Mouse (Mus musculus) cerebellum, adult 2 months (tissue): ENCODE data around the gene 1700086D15Rik. TPM values are rescaled to one million over a fixed set of nuclear protein-coding genes. Genes with fewer than 3 reads are reported as not detected.

Source experiments
- DNase-seq, 2 experiments: peaks; one replicate each; pipeline ENCODE4 v3.0.0; 2021
- H3K27ac ChIP-seq: fragments of 200-500 bp; 2 replicates; pipeline ENCODE4 v1.5.1; 2012; ENCODE audit warnings: low read length, control low read depth, inconsistent platforms; ENCODE audit not compliant: insufficient read depth
- H3K27me3 ChIP-seq: fragments of 200-500 bp; 2 replicates; pipeline ENCODE4 v1.6.1; 2012; ENCODE audit warnings: inconsistent platforms, mild to moderate bottlenecking, low read length, moderate library complexity; ENCODE audit not compliant: control insufficient read depth, insufficient read depth
- H3K4me1 ChIP-seq: fragments of 200-500 bp; 2 replicates; pipeline ENCODE4 v1.6.1; 2011; ENCODE audit warnings: low read length; ENCODE audit not compliant: control insufficient read depth, insufficient read depth
- H3K4me3 ChIP-seq: fragments of 200-500 bp; replicated peaks from 2 replicates; pipeline ENCODE3; 2011; ENCODE audit warnings: mild to moderate bottlenecking, low read depth, low read length, control low read depth; ENCODE audit not compliant: insufficient read depth
- CTCF ChIP-seq: fragments of 200-500 bp; IDR thresholded peaks from 2 replicates; pipeline ENCODE4 v1.5.1; 2011; ENCODE audit warnings: low read depth, mild to moderate bottlenecking, control low read depth, low read length, moderate library complexity, borderline replicate concordance; ENCODE audit not compliant: insufficient read depth
- POLR2A ChIP-seq: fragments of 200-500 bp; IDR thresholded peaks from 2 replicates; pipeline ENCODE4 v1.6.1; 2011; ENCODE audit warnings: low read length, control low read depth, borderline replicate concordance; ENCODE audit not compliant: insufficient read depth
- WGBS: fragments of 180-500 bp; shearing (Covaris S2); methylation state at CpG from one replicate; pipeline ENCODE4 v1.1.7; 2018; 5-methylcytosine and 5-hydroxymethylcytosine counted together
- polyA plus RNA-seq: library from polyadenylated mRNA; depleted of rRNA; stranded (reverse); fragments of >200 nt; gene quantifications from 2 replicates; pipeline ENCODE4 v1.2.3, GENCODE M21; 2012

The 1700086D15Rik gene
- polyA plus RNA-seq, 1 experiment: 1.6 TPM

DNA sequence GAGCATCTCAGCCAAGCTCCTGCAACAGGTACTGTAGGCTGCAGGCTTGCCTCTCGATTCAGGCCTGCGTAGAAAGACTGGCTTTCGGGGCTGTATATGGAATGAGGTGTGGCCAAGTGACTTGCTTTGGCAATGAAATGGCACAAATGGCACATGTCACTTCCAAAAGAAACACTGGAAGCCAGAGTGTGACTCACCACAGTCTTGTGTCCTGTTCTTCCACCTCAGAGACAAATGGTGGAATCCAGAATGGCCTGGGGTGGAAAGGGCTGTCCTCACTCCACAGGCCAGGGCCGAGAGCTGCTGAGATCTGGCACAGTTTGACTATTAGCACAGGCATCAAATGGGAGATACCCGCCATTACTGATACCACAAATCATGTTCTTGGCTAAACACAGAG, 6.7 kb downstream of the 1700086D15Rik start:
- peak; percentile 56 to 84 for DNase-seq
- no peak overlapping the region; the same call in 1 of the 2 replicates for H3K27ac ChIP-seq
- H3K27me3 ChIP-seq: no peaks in the 10 kb centered on the region
- TF ChIP-seq POLR2A (no peak), CTCF (no peak)
- WGBS: 20% methylated on average over 5 of the region's 5 CpGs
- H3K4me1 ChIP-seq: peaks cover 37% of the 10 kb centered on the region
- H3K4me3 ChIP-seq: no peak overlapping the region

- WGBS: 61% methylated on average over 7 of the region's 7 CpGs
- DNase-seq: no peak
- Histone ChIP-seq H3K27ac (no peak overlapping the region), H3K27me3 (no peaks in the 10 kb centered on the region), H3K4me3 (no peak overlapping the region), H3K4me1 (peaks cover 39% of the 10 kb centered on the region)
- TF ChIP-seq CTCF (no peak), POLR2A (no peak)
Observed at GRCm38 (mm10) chr11:65148441-65148840, 11.2 kb downstream of the 1700086D15Rik start.

DNA sequence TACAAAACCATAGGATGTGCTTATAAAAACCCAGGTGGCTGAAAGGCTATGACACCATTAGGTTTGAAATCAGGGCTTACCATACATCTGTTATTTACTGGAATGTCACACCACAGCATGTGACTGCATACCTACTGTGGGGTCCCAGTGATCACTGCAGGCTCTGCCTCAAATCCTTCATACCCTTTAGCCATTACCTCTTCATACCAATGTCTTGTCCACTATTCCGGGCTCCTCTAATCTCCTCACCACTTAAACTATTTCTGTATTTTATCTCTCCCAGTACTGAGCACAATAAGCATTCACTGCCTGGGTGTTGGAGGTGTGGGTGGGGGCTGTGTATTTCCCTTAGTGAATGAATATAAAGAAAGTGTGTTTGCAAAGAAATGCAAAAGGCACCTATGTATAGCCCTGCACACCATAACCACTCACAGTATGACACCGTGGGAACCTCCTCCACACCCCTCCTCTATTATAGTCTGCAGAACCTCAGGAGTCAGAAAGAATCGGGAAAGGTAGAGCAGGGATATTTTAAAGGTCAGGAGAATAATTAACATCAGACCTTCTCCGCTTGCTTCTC, 16.8 kb downstream of the 1700086D15Rik start:
- Histone ChIP-seq H3K4me3 (no peak overlapping the region), H3K27me3 (no peaks in the 10 kb centered on the region), H3K4me1 (peaks cover 22% of the 10 kb centered on the region), H3K27ac (no peak overlapping the region)
- no peak for TF ChIP-seq CTCF
- TF ChIP-seq POLR2A: no peak
- no peak for DNase-seq
- 76% methylated on average over 4 of the region's 4 CpGs for WGBS

DNA sequence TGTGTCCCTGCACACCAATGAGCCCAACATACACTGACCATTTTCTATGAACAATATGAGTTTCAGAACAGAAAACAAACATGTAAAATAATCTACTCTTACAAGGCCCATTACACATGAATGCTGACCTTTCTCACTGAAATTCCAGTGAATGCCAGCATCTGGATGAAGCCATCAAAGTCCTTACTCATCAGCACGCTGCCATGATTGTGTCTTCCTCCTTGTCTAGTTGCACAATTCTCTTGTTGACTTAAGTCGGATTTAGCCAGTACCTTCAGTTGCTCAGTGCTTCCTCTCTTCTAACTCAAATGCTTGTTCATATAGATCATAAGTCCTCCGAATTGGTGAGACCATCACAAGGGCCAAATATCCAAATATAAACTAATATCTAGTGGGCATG, 20.7 kb downstream of the 1700086D15Rik start:
- WGBS: 72% methylated on average over 3 of the region's 3 CpGs
- DNase-seq: no peak
- peaks cover 35% of the 10 kb centered on the region for H3K4me1 ChIP-seq
- H3K4me3 ChIP-seq: no peak overlapping the region
- H3K27ac ChIP-seq: no peak overlapping the region
- H3K27me3 ChIP-seq: no peaks in the 10 kb centered on the region
- TF ChIP-seq CTCF: no peak
- no peak for TF ChIP-seq POLR2A

- Histone ChIP-seq H3K27ac (no peak overlapping the region), H3K4me1 (peaks cover 35% of the 10 kb centered on the region), H3K4me3 (no peak overlapping the region), H3K27me3 (no peaks in the 10 kb centered on the region)
- WGBS: 61% methylated on average over 2 of the region's 2 CpGs
- peak in 1 of 2 experiments; percentile 32 for DNase-seq
- TF ChIP-seq CTCF (no peak), POLR2A (no peak)
Observed at GRCm38 (mm10) chr11:65137145-65137652, 22.5 kb downstream of the 1700086D15Rik start.

GRCm38 (mm10) chr11:65135251-65135739, 24.4 kb downstream of the 1700086D15Rik start:
- WGBS: 16% methylated on average over 8 of the region's 8 CpGs
- Histone ChIP-seq H3K4me1 (peaks cover 44% of the 10 kb centered on the region), H3K27ac (peak overlapping the region; percentile 88), H3K4me3 (peak overlapping the region; percentile 11), H3K27me3 (no peaks in the 10 kb centered on the region)
- peak; percentile 77 to 81 for DNase-seq
- TF ChIP-seq POLR2A (0 out of 2 replicates have a peak, but pooled peaks have one; percentile 10), CTCF (no peak)

DNA sequence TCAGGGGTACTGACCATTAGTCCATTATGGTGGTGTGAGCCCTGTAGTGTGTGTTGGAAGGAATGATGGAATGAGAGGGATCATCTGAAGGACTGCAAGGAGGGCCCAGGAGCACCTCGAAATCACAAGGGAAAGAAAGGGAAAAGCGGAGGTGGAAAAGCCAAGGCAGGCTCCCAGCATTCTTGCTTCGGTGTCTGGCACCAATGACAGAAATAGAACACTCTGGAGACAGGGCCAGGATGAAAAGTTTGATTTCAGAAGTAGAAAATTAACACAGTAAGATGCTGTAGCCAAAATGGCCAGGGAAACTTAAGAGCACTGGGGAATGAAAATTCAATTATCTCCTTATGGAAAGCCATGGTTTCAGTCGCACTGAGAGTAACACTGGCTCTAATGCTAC, 26.0 kb downstream of the 1700086D15Rik start:
- no peak for TF ChIP-seq CTCF
- TF ChIP-seq POLR2A: no peak
- WGBS: 63% methylated on average over 4 of the region's 4 CpGs
- no peak for DNase-seq
- Histone ChIP-seq H3K27me3 (no peaks in the 10 kb centered on the region), H3K4me3 (no peak overlapping the region), H3K4me1 (peaks cover 38% of the 10 kb centered on the region), H3K27ac (peak overlapping the region; percentile 41; the same call in 1 of the 2 replicates)

- no peak overlapping the region for H3K27ac ChIP-seq
Observed at GRCm38 (mm10) chr11:65129110-65129509, 30.6 kb downstream of the 1700086D15Rik start.

More at GRCm38 (mm10) chr11:65129110-65129509, 30.6 kb downstream of the 1700086D15Rik start:
- TF ChIP-seq CTCF (no peak; the same call in 1 of the 2 replicates), POLR2A (no peak)
- Histone ChIP-seq H3K4me3 (no peak overlapping the region), H3K4me1 (peaks cover 41% of the 10 kb centered on the region), H3K27me3 (no peaks in the 10 kb centered on the region)
- WGBS: 94% methylated on average over 4 of the region's 4 CpGs
- no peak for DNase-seq
